Mouse (Mus musculus): Measurements from ENCODE around the gene Atp6v1g3.
A peak's percentile ranks its signal among the peaks of the same experiment; 100 is the strongest.

Gene Atp6v1g3

GRCm38 (mm10) chr1:138273438-138273837 is at the start of gene Atp6v1g3:
Gene Atp6v1g3, plus strand, starts transcription at chr1:138273738.
- DNase-seq: no peak

- no peak for DNase-seq
Observed at GRCm38 (mm10) chr1:138233051-138233450, 40.5 kb upstream of the Atp6v1g3 start.

- no peak for DNase-seq
Observed at GRCm38 (mm10) chr1:138237252-138237651, 36.3 kb upstream of the Atp6v1g3 start.

- DNase-seq: no peak
Observed at GRCm38 (mm10) chr1:138243947-138244346, 29.6 kb upstream of the Atp6v1g3 start.

- peak in 1 of 2 experiments; percentile 5 for DNase-seq
Observed at GRCm38 (mm10) chr1:138244485-138244884, 29.1 kb upstream of the Atp6v1g3 start.

GRCm38 (mm10) chr1:138245103-138245502 is 28.4 kb upstream of the Atp6v1g3 start:
- no peak for DNase-seq

- peak; percentile 6 to 33 for DNase-seq
Observed at GRCm38 (mm10) chr1:138245533-138245932, 28.0 kb upstream of the Atp6v1g3 start.

GRCm38 (mm10) chr1:138246438-138247164 is 26.9 kb upstream of the Atp6v1g3 start:
- DNase-seq: no peak

- DNase-seq: no peak
Observed at GRCm38 (mm10) chr1:138247699-138248483, 25.6 kb upstream of the Atp6v1g3 start.

- DNase-seq: no peak
Observed at GRCm38 (mm10) chr1:138248770-138249169, 24.8 kb upstream of the Atp6v1g3 start.

GRCm38 (mm10) chr1:138250951-138251350 is 22.6 kb upstream of the Atp6v1g3 start:
- DNase-seq: no peak

GRCm38 (mm10) chr1:138256172-138256789 is 17.3 kb upstream of the Atp6v1g3 start:
- DNase-seq: no peak

GRCm38 (mm10) chr1:138258758-138259157 is 14.8 kb upstream of the Atp6v1g3 start:
- DNase-seq: no peak

- DNase-seq: no peak
Observed at GRCm38 (mm10) chr1:138261520-138261919, 12.0 kb upstream of the Atp6v1g3 start.

GRCm38 (mm10) chr1:138262408-138262807 is 11.1 kb upstream of the Atp6v1g3 start:
- no peak for DNase-seq

- no peak for DNase-seq
Observed at GRCm38 (mm10) chr1:138267465-138268055, 6.0 kb upstream of the Atp6v1g3 start.

GRCm38 (mm10) chr1:138274930-138275329 is 1.4 kb downstream of the Atp6v1g3 start:
- no peak for DNase-seq

- DNase-seq: no peak
Observed at GRCm38 (mm10) chr1:138275859-138276258, 2.3 kb downstream of the Atp6v1g3 start.

- no peak for DNase-seq
Observed at GRCm38 (mm10) chr1:138281139-138281538, 7.6 kb downstream of the Atp6v1g3 start.

- no peak for DNase-seq
Observed at GRCm38 (mm10) chr1:138282413-138283141, 9.0 kb downstream of the Atp6v1g3 start.

- DNase-seq: no peak
Observed at GRCm38 (mm10) chr1:138287665-138288064, 14.1 kb downstream of the Atp6v1g3 start.

- no peak for DNase-seq
Observed at GRCm38 (mm10) chr1:138288721-138289120, 15.2 kb downstream of the Atp6v1g3 start.

Measured in cerebellum, postnatal 25 days (tissue).